Mouse (Mus musculus) liver, adult 2 months (tissue): ENCODE measurements around the gene Eif2s2.

ENCODE experiments used
- CTCF ChIP-seq: fragments of 200-500 bp; IDR thresholded peaks from 2 replicates; pipeline ENCODE4 v1.5.1; 2011; ENCODE audit warnings: low read depth, low read length, control low read depth
- POLR2A ChIP-seq: fragments of 200-500 bp; IDR thresholded peaks from 2 replicates; pipeline ENCODE4 v1.6.1; 2011; ENCODE audit warnings: low read length, control low read depth; ENCODE audit not compliant: insufficient read depth; ENCODE audit errors: extremely low read depth

DNA sequence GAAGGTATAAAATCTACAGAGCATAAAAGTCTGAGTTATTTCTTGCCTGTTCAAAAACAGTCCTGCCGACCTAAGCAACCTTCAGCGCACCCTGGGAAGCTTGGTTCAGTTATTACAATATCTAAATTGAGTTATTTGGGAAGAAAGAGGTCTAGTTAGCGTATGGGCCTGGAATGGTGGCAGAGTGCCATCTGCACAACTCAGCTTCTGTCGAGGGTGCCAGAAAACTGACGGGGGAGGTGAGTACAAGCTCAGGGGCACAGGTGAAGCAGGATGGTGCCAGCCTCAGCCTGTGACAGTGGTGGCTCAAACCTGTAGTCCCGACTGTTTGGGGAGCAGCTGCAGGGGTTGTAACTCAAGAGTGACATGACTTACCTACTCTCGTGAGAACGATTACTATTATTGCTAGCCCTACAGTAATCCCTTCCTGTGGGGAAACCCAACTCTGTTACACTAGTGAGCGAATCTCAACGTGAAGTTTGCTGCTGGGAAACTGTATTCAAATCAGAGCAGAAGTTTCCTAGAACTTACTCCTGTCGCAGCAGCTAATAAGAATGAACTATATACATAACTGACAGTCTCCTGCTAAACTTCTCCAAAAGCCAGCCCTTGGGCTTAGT, 43.9 kb upstream of the Eif2s2 start:
- TF ChIP-seq POLR2A (no peak), CTCF (no peak)
